Mouse (Mus musculus) right cerebral cortex, postnatal 4 days (tissue): ENCODE measurements around the gene Aqp12.

Experiments
- DNase-seq: peaks from one replicate; pipeline ENCODE4 v3.0.0-alpha.2; 2022

The Aqp12 gene

GRCm38 (mm10) chr1:93018716-93019115, 12.6 kb downstream of the Aqp12 start:
- DNase-seq, result no peak

GRCm38 (mm10) chr1:93020602-93021001, 14.5 kb downstream of the Aqp12 start:
- DNase-seq, result no peak

GRCm38 (mm10) chr1:93026600-93026999, 20.5 kb downstream of the Aqp12 start:
- no peak for DNase-seq

GRCm38 (mm10) chr1:93029387-93029786, 23.3 kb downstream of the Aqp12 start:
- no peak for DNase-seq

GRCm38 (mm10) chr1:93030060-93030459, 23.9 kb downstream of the Aqp12 start:
- DNase-seq, result no peak

- no peak for DNase-seq
Measured at GRCm38 (mm10) chr1:93031199-93031598, 25.1 kb downstream of the Aqp12 start.

- DNase-seq, result no peak
Measured at GRCm38 (mm10) chr1:93033989-93034388, 27.9 kb downstream of the Aqp12 start.

- no peak for DNase-seq
Measured at GRCm38 (mm10) chr1:93035981-93036380, 29.8 kb downstream of the Aqp12 start.

GRCm38 (mm10) chr1:93046153-93046789, 40.1 kb downstream of the Aqp12 start:
- DNase-seq, result no peak

GRCm38 (mm10) chr1:93050071-93050470, 43.9 kb downstream of the Aqp12 start:
- no peak for DNase-seq

- DNase-seq, result no peak
Measured at GRCm38 (mm10) chr1:93051124-93051833, 45.1 kb downstream of the Aqp12 start.
